In genomic region chr11:107370476-107370875, GRCm38 (mm10) we compare ENCODE assay signal across 31 mouse cellular contexts.
DNase-seq lines count a peak whose midpoint lies in the region; ATAC-seq and TF ChIP-seq lines count a peak whose summit lies in the region.
"Had no signal": no experiment of that assay in that cellular context is flagged by ENCODE, and none has a peak within 500 bp of the region (broad histone marks: within the 10 kb centered on the region; RNA-seq: fewer than 3 reads in every experiment).

No protein-coding gene starts in this region.

- 82% methylated on average over 3 of the region's 3 CpGs for WGBS in kidney, adult 2 months
- 91% methylated on average over 3 of the region's 3 CpGs for WGBS in limb, embryonic 13.5 days

- H3K4me1 ChIP-seq in kidney, adult 2 months (ENCODE audit: control insufficient read depth, insufficient read depth, low read length), result peaks cover 6% of the 10 kb centered on the region; the same call in 1 of the 2 replicates
- peaks cover 13 to 23% of the 10 kb centered on the region in 2 experiments for H3K4me1 ChIP-seq in ES-E14 (ENCODE audit: control insufficient read depth in 2 of 2, insufficient read depth in 2 of 2, low read length in 2 of 2, poor library complexity in 1 of 2)
- peaks cover 53% of the 10 kb centered on the region for H3K4me1 ChIP-seq in limb, embryonic 13.5 days

- H3K27ac ChIP-seq in kidney, adult 2 months (ENCODE audit: insufficient read depth, low read depth, low read length), result no peak overlapping the region
- H3K27ac ChIP-seq in ES-E14 (ENCODE audit: insufficient read depth, low read depth, low read length, poor library complexity, severe bottlenecking), result peak overlapping the region; percentile 44; the same call in 1 of the 2 replicates
- 0 out of 2 replicates have a peak overlapping the region, but pooled peaks have one; percentile 12 for H3K27ac ChIP-seq in limb, embryonic 13.5 days
- H3K27ac ChIP-seq: embryonic facial prominence, embryonic 13.5 days; hindbrain, embryonic 13.5 days; midbrain, embryonic 12.5 days; neural tube, embryonic 15.5 days had no signal

- in situ Hi-C loops in ES-E14 (cut with MboI; ENCODE audit: low sequenced_read_pairs in 2 of 2, unreplicated experiment in 2 of 2), result no loop called here

- H3K36me3 ChIP-seq in kidney, adult 2 months (ENCODE audit: control insufficient read depth, insufficient read depth, low read length), result no peaks in the 10 kb centered on the region
- no peaks in the 10 kb centered on the region for H3K36me3 ChIP-seq in ES-E14 (ENCODE audit: control insufficient read depth, insufficient read depth, low read length, poor library complexity, severe bottlenecking)
- no peaks in the 10 kb centered on the region for H3K36me3 ChIP-seq in limb, embryonic 13.5 days
- H3K36me3 ChIP-seq: embryonic facial prominence, embryonic 13.5 days; heart, embryonic 12.5 days; hindbrain, embryonic 13.5 days; midbrain, embryonic 12.5 days; neural tube, embryonic 15.5 days had no signal

- TF ChIP-seq CTCF in kidney, adult 2 months (conservative IDR thresholded peaks at IDR 0.05; ENCODE audit: insufficient read depth, insufficient read length, low read depth, low read length), result no peak

- H3K27me3 ChIP-seq in kidney, adult 2 months (replicated peaks; ENCODE audit: control insufficient read depth, insufficient read depth, low read length), result no peaks in the 10 kb centered on the region
- no peaks in the 10 kb centered on the region for H3K27me3 ChIP-seq in limb, embryonic 13.5 days
- H3K27me3 ChIP-seq: CH12.LX; embryonic facial prominence, embryonic 13.5 days; heart, embryonic 12.5 days; hindbrain, embryonic 13.5 days; megakaryocyte, embryonic 14.5 days; midbrain, embryonic 12.5 days; neural tube, embryonic 15.5 days had no signal

- no peak overlapping the region for H3K4me3 ChIP-seq in kidney, adult 2 months (ENCODE audit: insufficient read depth, low read depth, low read length)
- H3K4me3 ChIP-seq in ES-E14 (ENCODE audit: insufficient read depth in 1 of 2, low read depth in 1 of 2, low read length in 2 of 2, poor library complexity in 1 of 2, severe bottlenecking in 1 of 2), result no peak overlapping the region
- H3K4me3 ChIP-seq in limb, embryonic 13.5 days, result no peak overlapping the region
- H3K4me3 ChIP-seq: embryonic facial prominence, embryonic 13.5 days; erythroblast, embryonic 14.5 days; heart, embryonic 12.5 days; hindbrain, embryonic 13.5 days; megakaryocyte, embryonic 14.5 days; midbrain, embryonic 12.5 days; neural tube, embryonic 15.5 days had no signal

- H3K4me2 ChIP-seq in limb, embryonic 13.5 days (replicated peaks), result no peak overlapping the region
- H3K4me2 ChIP-seq: embryonic facial prominence, embryonic 13.5 days; heart, embryonic 12.5 days; hindbrain, embryonic 13.5 days; liver, embryonic 11.5 days; midbrain, embryonic 12.5 days; neural tube, embryonic 15.5 days had no signal

- ATAC-seq in limb, embryonic 13.5 days (ENCODE audit: low FRiP score, low read depth), result no peak
- ATAC-seq: forebrain, embryonic 16.5 days; intestine, postnatal 0 days; liver, postnatal 0 days had no signal

- TF ChIP-seq POLR2A in kidney, adult 2 months (IDR thresholded peaks at IDR 0.05; ENCODE audit: low read depth, low read length), result no peak

- H3K9ac ChIP-seq in ES-E14 (ENCODE audit: insufficient read depth, low read depth, low read length, poor library complexity, severe bottlenecking), result no peak overlapping the region; the same call in 1 of the 2 replicates
- H3K9ac ChIP-seq in limb, embryonic 13.5 days, result no peak overlapping the region
- H3K9ac ChIP-seq: embryonic facial prominence, embryonic 13.5 days; heart, embryonic 12.5 days; hindbrain, embryonic 13.5 days; liver, postnatal 0 days; midbrain, embryonic 12.5 days; neural tube, embryonic 15.5 days had no signal

- H3K9me3 ChIP-seq in ES-E14 (ENCODE audit: control insufficient read depth, insufficient read depth, low read depth, low read length), result no peaks in the 10 kb centered on the region
- no peaks in the 10 kb centered on the region for H3K9me3 ChIP-seq in limb, embryonic 13.5 days
- H3K9me3 ChIP-seq: embryonic facial prominence, embryonic 13.5 days; heart, embryonic 12.5 days; hindbrain, embryonic 13.5 days; megakaryocyte, embryonic 14.5 days; midbrain, embryonic 12.5 days; neural tube, embryonic 15.5 days had no signal

- DNase-seq in kidney, adult 2 months, result peak; percentile 29
- no peak for DNase-seq in kidney, postnatal 36 days
- peak; percentile 24 for DNase-seq in lung, postnatal 25 days (ENCODE audit: low spot score)
- no peak for DNase-seq in lung, postnatal 14 days
- DNase-seq in ES-E14 (ENCODE audit: low read depth, low spot score), result no peak
- DNase-seq in adrenal gland, adult 8-10 months, result no peak
- DNase-seq: adrenal gland, postnatal 10 days; cerebellum, adult 11 months; cerebellum, adult 9-10 months; cerebellum, postnatal 36 days; heart, postnatal 4 days; kidney, postnatal 4 days; layer of hippocampus, postnatal 36 days; left cerebral cortex, postnatal 4 days; liver, postnatal 0 days; lung, postnatal 10 days; retina, postnatal 1 day; right cerebral cortex, postnatal 14 days; thymus, postnatal 4 days had no signal

TF ChIP-seq in ES-E14, 5 proteins besides CTCF, POLR2A, EP300 and RAD21:
- TF ChIP-seq CHD2 (IDR thresholded peaks at IDR 0.05; ENCODE audit: low read depth, low read length) (no peak), MAFK (IDR thresholded peaks at IDR 0.05; ENCODE audit: insufficient read depth, low read depth, low read length) (no peak), HCFC1 (IDR thresholded peaks at IDR 0.05; ENCODE audit: borderline replicate concordance, insufficient read depth, low read length) (no peak), ZNF384 (IDR thresholded peaks at IDR 0.05; ENCODE audit: low read depth, low read length) (no peak), ZC3H11A (IDR thresholded peaks at IDR 0.05; ENCODE audit: borderline replicate concordance, low read depth, low read length) (no peak)
TF ChIP-seq in ES-E14: peak in this region for 0.

Comparison
In these comparisons a context has a peak if more than half of its experiments do, and no peak if none do; other contexts are left out.
1. DNase-seq: peak in kidney, adult 2 months (single experiment) and lung, postnatal 25 days (single experiment); none in kidney, postnatal 36 days (0 of 2), lung, postnatal 14 days (single experiment), ES-E14 (single experiment) and adrenal gland, adult 8-10 months (single experiment).